Mouse (Mus musculus) neutrophil, adult 65 days (primary cell): ENCODE data around the gene Hist1h1c. TPM values are rescaled to one million over a fixed set of nuclear protein-coding genes. Genes with fewer than 3 reads are reported as not detected.

Experiments
- total RNA-seq: library from RNA; stranded (reverse); gene quantifications from 2 replicates; pipeline ENCODE4 v1.2.4, GENCODE M21; 2023

Gene Hist1h1c
- total RNA-seq = 1,418 and 1,573 TPM in 2 replicates

GRCm38 (mm10) chr13:23738677-23739068 is at the start of gene Hist1h1c:
Gene Hist1h1c (plus strand): TSS chr13:23738808.

GRCm38 (mm10) chr13:23695514-23695913 is 43.1 kb upstream of the Hist1h1c start, which contains the start of gene Hist1h1t:
Gene Hist1h1t (plus strand): TSS chr13:23695814.

GRCm38 (mm10) chr13:23698300-23698693 is 40.3 kb upstream of the Hist1h1c start, which contains the start of gene Hist1h4c:
Gene Hist1h4c (minus strand): TSS chr13:23698454.

GRCm38 (mm10) chr13:23710374-23711089 is 28.1 kb upstream of the Hist1h1c start, which contains the start of gene Hfe:
Gene Hfe (minus strand): TSS chr13:23710854.

GRCm38 (mm10) chr13:23745381-23746161 is 7.0 kb downstream of the Hist1h1c start, which contains the start of gene Hist1h3c:
Gene Hist1h3c (minus strand): TSS chr13:23745602.

GRCm38 (mm10) chr13:23746201-23747080 is 7.8 kb downstream of the Hist1h1c start, which contains the start of gene Hist1h2bb:
Gene Hist1h2bb (plus strand): TSS chr13:23746734.

GRCm38 (mm10) chr13:23750839-23751477 is 12.3 kb downstream of the Hist1h1c start, which contains the start of gene Hist1h2ab:
Gene Hist1h2ab (plus strand): TSS chr13:23751126.

GRCm38 (mm10) chr13:23752067-23752741 is 13.6 kb downstream of the Hist1h1c start, which contains the start of gene Hist1h3b:
Gene Hist1h3b (plus strand): TSS chr13:23752267.

GRCm38 (mm10) chr13:23756790-23757189 is 18.2 kb downstream of the Hist1h1c start, which contains the start of gene Hist1h4b:
Gene Hist1h4b (plus strand): TSS chr13:23757013.

GRCm38 (mm10) chr13:23760972-23761864 is 22.6 kb downstream of the Hist1h1c start, which contains the start of gene Hist1h4a:
Gene Hist1h4a (minus strand): TSS chr13:23761230.

GRCm38 (mm10) chr13:23761871-23762821 is 23.5 kb downstream of the Hist1h1c start, which contains the start of gene Hist1h3a:
Gene Hist1h3a (minus strand): TSS chr13:23762386.

GRCm38 (mm10) chr13:23763586-23764323 is 25.1 kb downstream of the Hist1h1c start, which contains the start of gene Hist1h1a:
Gene Hist1h1a (plus strand): TSS chr13:23763666.

GRCm38 (mm10) chr13:23769613-23770012 is 31.0 kb downstream of the Hist1h1c start, which contains the start of gene Trim38:
Gene Trim38 (plus strand): TSS chr13:23769913.

Other genes with a start within 250 kb of the Hist1h1c start
- gene Btn2a2, start 250.0 kb upstream of the Hist1h1c start, total RNA-seq = not detected in 2 replicates
- 492 and 1,085 TPM in 2 replicates for gene Hist1h4h, start 207.8 kb upstream of the Hist1h1c start, total RNA-seq
- 675 and 802 TPM in 2 replicates for gene Hist1h2af, start 204.9 kb upstream of the Hist1h1c start, total RNA-seq
- gene Hist1h3g, start 203.4 kb upstream of the Hist1h1c start, total RNA-seq = 96.3 and 179 TPM in 2 replicates
- 54.8 and 79.6 TPM in 2 replicates for gene Hist1h2bh, start 195.4 kb upstream of the Hist1h1c start, total RNA-seq
- 164 and 316 TPM in 2 replicates for gene Hist1h3f, start 194.8 kb upstream of the Hist1h1c start, total RNA-seq
- gene Hist1h4f, start 187.2 kb upstream of the Hist1h1c start, total RNA-seq = 1,320 and 1,633 TPM in 2 replicates
- 65.0 and 74.8 TPM in 2 replicates for gene Hist1h1d, start 185.5 kb upstream of the Hist1h1c start, total RNA-seq
- gene Hist1h3e, start 176.4 kb upstream of the Hist1h1c start, total RNA-seq = 389 and 653 TPM in 2 replicates
- 112 and 128 TPM in 2 replicates for gene Hist1h2ae, start 167.6 kb upstream of the Hist1h1c start, total RNA-seq
- 877 and 1,185 TPM in 2 replicates for gene Hist1h2bg, start 167.4 kb upstream of the Hist1h1c start, total RNA-seq
- 501 and 811 TPM in 2 replicates for gene Hist1h2bf, start 164.6 kb upstream of the Hist1h1c start, total RNA-seq
- gene Hist1h2ad, start 164.4 kb upstream of the Hist1h1c start, total RNA-seq = 41.5 and 76.0 TPM in 2 replicates
- gene Hist1h3d, start 163.0 kb upstream of the Hist1h1c start, total RNA-seq = 49.0 and 98.9 TPM in 2 replicates
- gene Hist1h4d, start 157.2 kb upstream of the Hist1h1c start, total RNA-seq = 447 and 512 TPM in 2 replicates
- gene Hist1h2be, start 117.7 kb upstream of the Hist1h1c start, total RNA-seq = 59.1 and 80.7 TPM in 2 replicates
- 628 and 671 TPM in 2 replicates for gene Hist1h1e, start 116.2 kb upstream of the Hist1h1c start, total RNA-seq
- gene Hist1h2ac, start 54.9 kb upstream of the Hist1h1c start, total RNA-seq = 21.4 and 34.7 TPM in 2 replicates
- gene Hist1h2bc, start 54.6 kb upstream of the Hist1h1c start, total RNA-seq = 85.6 and 87.8 TPM in 2 replicates
- gene Hist1h1t, start 43.0 kb upstream of the Hist1h1c start, total RNA-seq = 0.75 TPM in 1 of 2 replicates, not detected in the other
- gene Hist1h4c, start 40.4 kb upstream of the Hist1h1c start, total RNA-seq = 147 and 286 TPM in 2 replicates
- 2.0 and 2.2 TPM in 2 replicates for gene Hfe, start 28.0 kb upstream of the Hist1h1c start, total RNA-seq
- gene Hist1h3c, start 6.8 kb downstream of the Hist1h1c start, total RNA-seq = 379 and 485 TPM in 2 replicates
- 566 and 573 TPM in 2 replicates for gene Hist1h2bb, start 7.9 kb downstream of the Hist1h1c start, total RNA-seq
- 470 and 881 TPM in 2 replicates for gene Hist1h2ab, start 12.3 kb downstream of the Hist1h1c start, total RNA-seq
- gene Hist1h3b, start 13.5 kb downstream of the Hist1h1c start, total RNA-seq = 584 and 951 TPM in 2 replicates
- gene Hist1h4b, start 18.2 kb downstream of the Hist1h1c start, total RNA-seq = 196 and 310 TPM in 2 replicates
- gene Hist1h4a, start 22.4 kb downstream of the Hist1h1c start, total RNA-seq = 278 and 356 TPM in 2 replicates
- 546 and 576 TPM in 2 replicates for gene Hist1h3a, start 23.6 kb downstream of the Hist1h1c start, total RNA-seq
- 193 and 241 TPM in 2 replicates for gene Hist1h1a, start 24.9 kb downstream of the Hist1h1c start, total RNA-seq
- not detected in 2 replicates for gene Trim38, start 31.1 kb downstream of the Hist1h1c start, total RNA-seq
- gene Slc17a2, start 68.2 kb downstream of the Hist1h1c start, total RNA-seq = not detected in 2 replicates
- gene Slc17a3, start 100.6 kb downstream of the Hist1h1c start, total RNA-seq = not detected in 2 replicates
- gene Slc17a1, start 128.9 kb downstream of the Hist1h1c start, total RNA-seq = not detected in 2 replicates
- gene Slc17a4, start 176.2 kb downstream of the Hist1h1c start, total RNA-seq = not detected in 2 replicates
- gene Hist1h2ba, start 195.3 kb downstream of the Hist1h1c start, total RNA-seq = not detected in 2 replicates
- not detected in 2 replicates for gene Hist1h2aa, start 195.7 kb downstream of the Hist1h1c start, total RNA-seq